Mouse (Mus musculus) lung, postnatal 4 days (tissue): ENCODE measurements around the gene Cd248.
"Not testable (repeated sequence)": the region's sequence is repeated elsewhere in the genome, so short reads cannot be mapped to it uniquely, and the experiment has no call there.

Experiments used
- DNase-seq, 2 experiments: peaks; one replicate each; pipeline ENCODE4 v3.0.0; 2021

Gene Cd248

GRCm38 (mm10) chr19:5079279-5079678, 11.4 kb downstream of the Cd248 start:
- DNase-seq: no peak

DNA sequence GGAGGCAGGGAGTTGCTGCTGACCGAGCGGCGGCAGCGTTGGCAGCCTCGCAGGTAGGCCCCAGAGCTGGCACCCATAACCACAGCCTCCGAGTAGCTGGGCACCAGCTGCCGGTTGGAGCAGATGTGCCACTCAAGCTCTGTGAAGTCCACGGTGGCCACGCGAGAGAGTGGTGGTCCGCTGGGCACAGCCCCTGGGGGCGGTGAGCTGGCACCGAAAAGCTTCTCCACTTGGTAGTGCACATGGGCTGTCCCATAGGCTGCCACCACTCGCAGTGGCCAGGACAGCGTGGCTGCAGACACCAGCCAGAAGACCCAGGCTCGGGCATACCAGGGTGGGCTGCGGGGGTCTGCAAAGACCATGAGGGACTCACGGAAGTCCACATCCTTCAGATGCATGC, 14.1 kb downstream of the Cd248 start:
- no peak for DNase-seq

- DNase-seq: no peak
Measured at GRCm38 (mm10) chr19:5082596-5082995, 14.7 kb downstream of the Cd248 start.

DNA sequence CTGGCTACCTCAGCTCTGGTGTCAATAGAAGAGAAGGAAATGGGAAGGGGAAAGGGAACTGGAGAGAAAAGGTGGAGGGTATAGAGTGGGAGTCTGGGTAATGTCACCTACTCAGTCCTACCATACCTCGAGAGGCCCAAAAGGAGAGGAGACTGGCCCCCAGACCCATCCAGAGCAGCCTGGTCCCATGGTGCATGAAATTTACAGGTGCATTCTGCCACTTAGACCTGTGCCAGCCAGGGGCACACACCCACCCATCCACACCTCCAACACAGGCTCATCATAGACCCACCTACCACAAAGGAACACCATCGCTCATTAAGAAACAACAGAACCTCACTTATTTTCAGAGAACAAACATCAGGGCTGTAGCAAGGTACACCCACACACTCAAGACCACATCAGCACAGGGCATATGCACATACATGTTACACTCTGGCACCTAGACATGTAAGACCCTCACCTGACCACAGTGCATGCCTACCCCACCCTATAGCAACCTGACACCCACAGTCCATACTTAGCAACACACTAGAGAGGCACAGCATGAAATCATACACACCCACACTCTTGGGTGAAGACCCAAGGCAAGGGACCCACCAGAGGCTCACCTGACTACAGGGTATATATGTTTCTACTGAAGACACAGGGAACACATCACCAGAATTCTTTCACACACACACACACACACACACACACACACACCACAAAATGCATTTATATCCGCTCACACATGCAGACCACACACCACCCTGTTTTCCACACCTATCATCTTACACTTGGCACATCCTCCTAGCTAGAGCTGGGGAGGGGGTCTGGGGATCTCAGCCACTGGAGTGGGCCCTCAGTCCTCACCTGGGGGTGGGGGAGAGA, 16.3 kb downstream of the Cd248 start:
- no peak for DNase-seq

DNA sequence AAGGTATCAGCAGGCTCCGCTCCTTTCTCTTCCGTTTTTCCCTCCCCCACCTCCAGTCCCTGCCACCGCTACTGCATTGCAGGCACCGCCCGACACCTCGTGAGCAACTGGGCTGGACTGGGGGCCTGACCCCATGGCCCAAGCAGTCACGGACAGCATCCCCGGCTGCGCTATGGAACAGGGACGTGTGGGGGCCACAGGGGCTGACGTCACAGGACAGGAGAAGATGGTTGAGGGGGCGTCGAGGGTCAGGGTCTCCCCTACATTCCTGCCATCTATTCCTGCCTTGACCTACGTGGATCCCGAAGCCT, 16.9 kb downstream of the Cd248 start:
- no peak for DNase-seq

- peak in 1 of 2 experiments; percentile 39 for DNase-seq
Measured at GRCm38 (mm10) chr19:5085145-5085863, 17.4 kb downstream of the Cd248 start, which contains the start of gene Tmem151a. Tmem151a (minus strand) TSS chr19:5085531.

GRCm38 (mm10) chr19:5086533-5086932, 18.7 kb downstream of the Cd248 start:
- not testable (repeated sequence) for DNase-seq

GRCm38 (mm10) chr19:5087884-5088728, 20.2 kb downstream of the Cd248 start, which contains the start of gene Yif1a:
Yif1a (plus strand) TSS chr19:5088538.
- peak; percentile 95 to 96 for DNase-seq

DNA sequence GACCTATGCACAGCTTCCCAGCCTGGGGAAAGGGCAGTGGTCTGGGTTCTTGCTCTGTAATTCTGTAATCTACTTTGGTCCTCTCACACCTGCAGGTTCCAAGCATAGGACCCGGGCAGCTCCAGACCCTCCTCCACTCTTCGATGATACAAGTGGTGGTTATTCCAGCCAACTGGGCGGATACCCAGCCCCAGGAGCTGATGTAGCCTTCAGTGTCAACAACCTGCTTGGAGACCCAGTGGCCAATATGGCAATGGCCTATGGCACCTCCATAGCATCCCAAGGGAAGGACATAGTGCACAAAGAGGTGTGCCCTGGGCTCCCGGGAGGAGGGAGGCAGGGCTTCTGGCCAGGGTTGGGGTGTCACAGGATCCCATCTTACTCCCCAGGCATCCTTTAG, 21.4 kb downstream of the Cd248 start:
- no peak for DNase-seq

DNA sequence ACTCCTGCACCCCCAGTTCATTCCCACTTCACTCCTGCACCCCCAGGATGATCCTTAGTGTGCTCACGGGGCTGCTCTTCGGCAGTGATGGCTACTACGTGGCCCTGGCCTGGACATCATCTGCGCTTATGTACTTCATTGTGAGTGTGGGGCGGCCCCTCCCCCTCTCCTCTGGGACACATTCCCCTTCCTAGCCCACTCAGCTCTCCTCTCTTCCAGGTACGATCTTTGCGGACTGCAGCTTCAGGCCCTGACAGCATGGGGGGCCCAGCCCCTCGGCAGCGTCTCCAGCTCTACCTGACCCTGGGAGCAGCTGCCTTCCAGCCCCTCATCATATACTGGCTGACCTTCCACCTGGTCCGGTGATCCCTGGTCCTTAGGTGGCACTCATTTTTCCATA, 24.2 kb downstream of the Cd248 start:
- no peak for DNase-seq

DNA sequence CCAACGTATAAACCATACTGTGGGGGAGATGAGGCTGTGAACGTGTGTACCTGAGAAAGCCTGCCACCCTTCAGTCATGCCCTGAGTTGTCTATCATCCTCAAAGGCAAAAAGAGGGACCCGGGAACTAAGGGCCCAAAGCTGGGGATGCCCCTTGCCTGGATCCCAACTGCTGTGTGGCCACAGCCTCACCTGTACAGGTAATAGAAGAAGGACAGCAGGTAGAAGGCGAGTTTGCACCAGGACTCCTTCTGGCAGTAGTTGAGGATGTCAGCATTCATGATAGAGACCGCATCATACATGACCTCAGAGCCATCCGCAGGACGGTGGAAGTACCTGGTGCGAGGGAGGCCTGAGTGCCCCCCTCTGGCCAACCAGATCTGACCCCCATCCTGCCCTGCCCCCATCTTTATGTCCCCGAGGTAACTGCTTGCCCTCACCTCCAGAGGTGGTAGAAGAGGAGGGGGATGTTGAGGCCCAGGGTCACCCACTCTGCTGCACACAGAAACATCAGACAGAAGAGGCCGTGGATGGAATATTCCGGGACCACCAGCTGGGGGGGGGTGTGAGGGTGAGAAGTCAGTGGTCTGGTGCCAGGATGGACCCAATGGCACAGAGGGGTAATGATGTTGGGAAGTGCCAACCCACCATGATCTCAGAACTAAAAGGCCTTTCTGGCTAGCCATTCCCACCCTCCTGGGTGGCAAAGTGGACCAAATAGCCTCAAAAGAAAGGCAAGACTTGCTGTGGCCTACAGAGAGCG, 25.8 kb downstream of the Cd248 start:
- no peak for DNase-seq

DNA sequence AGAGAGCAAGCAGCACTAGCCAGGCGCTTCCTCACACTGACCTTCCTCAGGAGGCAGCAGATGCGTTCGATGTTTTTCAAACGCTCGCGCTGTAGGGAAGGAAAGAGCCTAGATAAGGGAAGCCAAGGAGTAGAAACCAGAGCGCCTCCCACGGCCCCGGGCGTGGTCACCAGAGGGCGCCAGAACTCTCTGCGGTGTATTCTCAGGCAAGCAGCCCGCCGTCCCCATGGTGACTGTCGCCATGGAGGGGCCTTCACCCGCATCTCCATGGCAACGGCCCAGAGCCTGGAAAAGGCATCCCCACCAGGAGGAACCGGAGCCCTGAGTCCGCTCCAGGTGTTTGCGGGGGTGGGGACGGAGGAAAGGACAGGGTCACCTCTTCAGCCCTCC, 26.4 kb downstream of the Cd248 start:
- DNase-seq: peak; percentile 92 to 93

DNA sequence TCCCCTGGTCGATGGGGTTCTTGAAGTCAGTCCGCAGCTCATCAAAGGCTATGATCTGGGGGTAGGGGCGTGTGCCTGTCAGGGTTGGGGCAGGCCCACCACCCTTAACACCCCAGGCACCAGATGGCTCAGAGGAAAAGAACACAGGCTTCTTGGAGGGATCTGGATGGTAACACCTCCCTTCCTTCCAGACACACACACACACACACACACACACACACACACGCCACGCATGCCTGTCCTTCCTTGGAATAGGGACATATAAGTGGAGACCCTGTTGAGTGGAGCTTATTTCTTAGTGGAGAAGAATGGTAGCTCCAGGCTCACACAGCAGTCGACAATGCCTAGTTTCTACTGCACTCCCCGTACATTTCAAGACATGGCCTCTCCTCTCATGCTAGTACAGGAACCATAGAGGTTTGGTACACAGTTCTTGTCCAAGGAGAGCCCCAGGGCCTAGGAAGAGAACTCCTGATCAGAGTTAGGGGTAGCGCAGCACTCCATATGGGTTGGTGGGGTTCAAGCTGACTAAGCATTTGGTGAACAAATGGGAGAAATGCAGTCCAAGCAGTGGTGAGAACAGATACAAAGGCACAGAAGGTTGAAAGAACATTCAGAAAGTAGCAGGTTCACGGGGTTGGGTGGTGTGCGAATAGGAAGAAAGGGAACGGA, 27.0 kb downstream of the Cd248 start:
- DNase-seq: no peak

DNA sequence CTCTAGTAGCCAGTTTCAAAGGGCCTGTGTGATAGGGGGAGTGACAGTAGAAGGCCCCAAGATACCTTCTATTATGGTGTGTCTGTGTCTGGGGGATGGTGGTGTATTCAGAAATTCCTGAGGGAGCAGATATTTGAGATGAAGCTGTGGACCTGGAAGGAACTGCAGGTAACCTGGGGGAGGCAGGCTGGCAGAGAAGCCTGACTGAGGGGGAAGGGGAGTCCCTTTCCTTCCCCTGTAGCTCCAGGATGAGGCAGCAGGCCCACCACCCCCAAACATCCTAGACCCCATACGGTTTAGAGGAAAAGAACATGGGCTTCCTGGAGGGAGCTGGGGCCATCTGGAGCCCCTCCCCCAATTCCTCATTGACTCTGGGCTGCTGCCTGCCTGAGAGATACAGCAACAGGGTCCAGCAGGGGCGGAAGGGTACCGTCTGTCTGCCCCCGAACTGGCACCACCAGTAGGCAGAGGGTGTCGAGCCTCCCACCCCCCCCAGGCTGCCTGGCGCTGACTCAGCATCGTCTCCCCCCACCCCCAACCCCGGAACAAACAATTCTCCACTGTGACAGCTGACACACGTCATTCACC, 28.1 kb downstream of the Cd248 start:
- DNase-seq: no peak

- no peak for DNase-seq
Measured at GRCm38 (mm10) chr19:5097521-5098362, 29.9 kb downstream of the Cd248 start.

GRCm38 (mm10) chr19:5098363-5099143, 30.7 kb downstream of the Cd248 start, which contains the start of gene Cnih2:
Cnih2 (minus strand) TSS chr19:5098521.
- DNase-seq: peak; percentile 72 to 75

DNA sequence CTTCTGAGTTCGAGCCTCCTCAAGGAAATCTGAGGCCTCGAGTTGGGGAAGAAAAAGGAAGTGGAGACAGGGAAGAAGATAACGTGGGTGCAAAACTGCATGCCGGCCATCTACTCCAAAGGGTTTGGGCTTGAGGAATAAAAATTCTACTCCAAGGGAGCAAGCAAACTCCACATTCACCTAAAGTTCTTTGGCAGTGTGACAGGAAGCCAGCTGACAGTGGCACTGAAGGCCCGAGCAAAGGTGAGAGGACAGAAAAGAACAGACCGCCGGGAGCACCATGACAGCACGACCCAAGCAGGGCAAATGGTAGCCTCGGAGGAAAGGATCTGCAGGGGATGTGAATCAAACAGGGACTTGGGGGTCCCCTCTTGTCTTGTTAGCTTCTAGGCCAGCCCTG, 38.2 kb downstream of the Cd248 start:
- no peak for DNase-seq

DNA sequence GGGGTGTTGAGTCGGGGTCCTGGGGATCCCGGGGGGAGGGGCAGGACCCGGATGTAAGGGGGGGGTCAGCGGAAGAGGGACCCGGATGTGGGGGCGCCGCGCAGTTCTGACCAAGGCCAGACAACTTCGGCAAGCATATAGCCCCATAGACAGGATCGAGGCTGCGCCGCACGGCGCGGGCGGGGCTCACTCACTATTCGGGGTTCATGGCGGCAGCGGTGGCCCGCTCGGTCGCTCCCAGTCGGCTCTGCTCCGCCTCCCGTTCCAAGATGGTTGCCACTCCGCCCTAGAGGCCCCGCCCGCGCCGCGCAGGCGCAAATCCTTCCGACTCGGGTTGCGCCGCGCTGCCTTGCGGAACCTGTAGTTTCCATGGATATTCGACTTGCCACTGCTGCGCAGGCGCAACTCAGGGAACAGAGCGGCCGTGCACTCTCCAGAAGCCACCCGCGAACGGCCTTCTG, 38.9 kb downstream of the Cd248 start, which contains the start of gene Rab1b:
Rab1b (minus strand) TSS at position 342 of the 461 bp plus-strand sequence.
- peak; percentile 99 for DNase-seq

DNA sequence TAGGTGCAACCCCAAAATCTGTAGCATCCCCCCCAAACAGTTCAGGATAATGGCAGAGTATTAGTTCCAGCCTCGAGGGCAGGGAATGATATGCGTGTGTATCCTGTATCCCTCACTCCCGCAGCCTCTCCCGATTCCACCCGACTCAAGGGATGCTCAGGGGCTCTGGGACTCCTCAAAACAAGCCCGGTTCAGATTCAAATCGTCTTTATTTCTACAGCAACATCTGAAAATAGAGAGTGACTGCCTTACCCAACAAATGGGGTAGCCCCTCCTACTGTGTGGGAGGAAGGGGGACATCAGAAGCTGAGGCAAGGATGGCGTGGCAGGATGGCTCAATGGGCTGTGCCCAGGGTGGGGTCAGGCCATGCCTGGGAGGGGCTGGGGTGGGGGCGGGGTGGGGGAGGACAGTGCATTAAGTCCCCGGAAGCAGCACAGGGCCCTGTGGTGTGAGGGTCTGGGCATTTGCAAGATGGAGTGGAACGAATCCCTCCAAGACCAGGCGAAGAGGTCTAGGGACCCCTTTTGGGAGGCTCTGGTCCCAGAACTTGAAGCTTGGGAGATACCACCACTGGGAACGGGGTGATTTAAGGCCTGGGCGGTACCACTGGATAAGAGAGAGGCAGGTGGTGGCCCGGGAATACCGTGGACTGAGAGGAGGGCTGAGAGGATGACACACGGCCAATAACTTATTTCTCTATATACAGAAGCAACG, 39.8 kb downstream of the Cd248 start:
- no peak for DNase-seq
